Mouse (Mus musculus) cerebral cortex, adult 2 months (tissue): Measurements from ENCODE around the gene Sgms2.

Experiments
- WGBS: fragments of 180-500 bp; shearing (Covaris S2); methylation state at CpG from one replicate; pipeline ENCODE4 v1.1.7; 2018; 5-methylcytosine and 5-hydroxymethylcytosine counted together

Sgms2 gene

GRCm38 (mm10) chr3:131358205-131358604 lies 133.0 kb downstream of the Sgms2 start:
- WGBS = 66% methylated on average over 5 of the region's 5 CpGs

GRCm38 (mm10) chr3:131357643-131358042 lies 133.6 kb downstream of the Sgms2 start:
- WGBS = 81% methylated on average over 3 of the region's 3 CpGs

GRCm38 (mm10) chr3:131356026-131356425 lies 135.2 kb downstream of the Sgms2 start:
- WGBS = 73% methylated on average over 5 of the region's 5 CpGs

GRCm38 (mm10) chr3:131350539-131350938 lies 140.7 kb downstream of the Sgms2 start:
- 91% methylated on average over 7 of the region's 7 CpGs for WGBS

GRCm38 (mm10) chr3:131349013-131349412 lies 142.2 kb downstream of the Sgms2 start:
- 92% methylated on average over 6 of the region's 6 CpGs for WGBS

GRCm38 (mm10) chr3:131348579-131348950 lies 142.6 kb downstream of the Sgms2 start:
- WGBS = 78% methylated on average over 3 of the region's 3 CpGs

- WGBS = 68% methylated on average over 6 of the region's 6 CpGs
Measured at GRCm38 (mm10) chr3:131347831-131348578, 143.2 kb downstream of the Sgms2 start.

- 91% methylated on average over 6 of the region's 6 CpGs for WGBS
Measured at GRCm38 (mm10) chr3:131345903-131346302, 145.3 kb downstream of the Sgms2 start.

- WGBS = 94% methylated on average over 6 of the region's 6 CpGs
Measured at GRCm38 (mm10) chr3:131343311-131343710, 147.9 kb downstream of the Sgms2 start.

GRCm38 (mm10) chr3:131340885-131341284 lies 150.3 kb downstream of the Sgms2 start:
- 65% methylated on average over 3 of the region's 3 CpGs for WGBS

- 53% methylated on average over 4 of the region's 4 CpGs for WGBS
Measured at GRCm38 (mm10) chr3:131339280-131339679, 151.9 kb downstream of the Sgms2 start.

GRCm38 (mm10) chr3:131337749-131338148 lies 153.5 kb downstream of the Sgms2 start:
- WGBS = 97% methylated on average over 7 of the region's 7 CpGs

GRCm38 (mm10) chr3:131336629-131337028 lies 154.6 kb downstream of the Sgms2 start:
- WGBS = 69% methylated on average over 8 of the region's 8 CpGs

- 76% methylated on average over 8 of the region's 8 CpGs for WGBS
Measured at GRCm38 (mm10) chr3:131335117-131335547, 156.1 kb downstream of the Sgms2 start.

- 61% methylated on average over 7 of the region's 7 CpGs for WGBS
Measured at GRCm38 (mm10) chr3:131327189-131327588, 164.0 kb downstream of the Sgms2 start.

GRCm38 (mm10) chr3:131326637-131327036 lies 164.6 kb downstream of the Sgms2 start:
- 89% methylated on average over 4 of the region's 4 CpGs for WGBS

GRCm38 (mm10) chr3:131322081-131322815 lies 169.0 kb downstream of the Sgms2 start:
- WGBS = 80% methylated on average over 14 of the region's 14 CpGs

GRCm38 (mm10) chr3:131320184-131320583 lies 171.0 kb downstream of the Sgms2 start:
- WGBS = 4% methylated on average over 3 of the region's 3 CpGs

GRCm38 (mm10) chr3:131318211-131318610 lies 173.0 kb downstream of the Sgms2 start:
- WGBS = 62% methylated on average over 2 of the region's 2 CpGs

GRCm38 (mm10) chr3:131317126-131317525 lies 174.1 kb downstream of the Sgms2 start:
- WGBS = 92% methylated on average over 1 of the region's 1 CpGs

GRCm38 (mm10) chr3:131315957-131316510 lies 175.2 kb downstream of the Sgms2 start:
- 69% methylated on average over 4 of the region's 4 CpGs for WGBS

GRCm38 (mm10) chr3:131312340-131312739 lies 178.9 kb downstream of the Sgms2 start:
- 93% methylated on average over 9 of the region's 9 CpGs for WGBS

- WGBS = 91% methylated on average over 4 of the region's 4 CpGs
Measured at GRCm38 (mm10) chr3:131310572-131310971, 180.6 kb downstream of the Sgms2 start.
